Comparison of ENCODE assay signal across 8 mouse cellular contexts in genomic region chr19:16436335-16437169, GRCm38 (mm10). TPM values are rescaled to one million over a fixed set of nuclear protein-coding genes. Genes with fewer than 3 reads are reported as not detected.
DNase-seq lines count a peak whose midpoint lies in the region; ATAC-seq and TF ChIP-seq lines count a peak whose summit lies in the region.

No protein-coding gene starts in this region.

- H3K4me3 ChIP-seq in spleen, adult 2 months (ENCODE audit: extremely low read depth, insufficient read depth, insufficient read length), result peak overlapping the region; percentile 39; the same call in 1 of the 2 replicates
- H3K4me3 ChIP-seq in heart, embryonic 14.5 days (ENCODE audit: control insufficient read depth in 1 of 2, insufficient read depth in 1 of 2, low read depth in 1 of 2, low read length in 2 of 2), result peak overlapping the region; percentile 39 to 43
- H3K4me3 ChIP-seq in stomach, embryonic 14.5 days (ENCODE audit: low read depth, low read length), result peak overlapping the region; percentile 51

- no peak for TF ChIP-seq CTCF in spleen, adult 2 months (IDR thresholded peaks at IDR 0.05; ENCODE audit: extremely low read depth, insufficient read depth, insufficient read length, insufficient replicate concordance)

- no peak for DNase-seq in spleen, adult 2 months (ENCODE audit: low read depth in 1 of 2, low spot score in 2 of 2)
- no peak for DNase-seq in spleen, postnatal 14 days (ENCODE audit: low spot score in 2 of 2)
- DNase-seq in kidney, postnatal 10 days, result peak; percentile 62
- peak; percentile 33 to 55 for DNase-seq in lung, postnatal 4 days
- DNase-seq in urinary bladder, adult 2 months (ENCODE audit: low spot score), result no peak

- peak overlapping the region; percentile 74 for H3K4me2 ChIP-seq in heart, embryonic 14.5 days (ENCODE audit: low read length)
- H3K4me2 ChIP-seq in stomach, embryonic 14.5 days (replicated peaks; ENCODE audit: low read depth, low read length), result peak overlapping the region; percentile 83

- WGBS in spleen, adult 2 months, result 14% methylated on average over 61 of the region's 61 CpGs
- WGBS in heart, embryonic 14.5 days, result 5% methylated on average over 61 of the region's 61 CpGs
- WGBS in stomach, embryonic 14.5 days, result 3% methylated on average over 61 of the region's 61 CpGs

- 0 out of 2 replicates have a peak, but pooled peaks have one; percentile 6 for ATAC-seq in common myeloid progenitor, adult 5-6 weeks (replicated peaks; ENCODE audit: low read depth, poor library complexity, severe bottlenecking)
- ATAC-seq in heart, embryonic 14.5 days (ENCODE audit: insufficient number of reproducible peaks, insufficient read depth, low FRiP score, low read depth), result no peak
- ATAC-seq in stomach, embryonic 14.5 days (ENCODE audit: insufficient number of reproducible peaks, insufficient read depth, low FRiP score, low read depth), result no peak

- no peak for TF ChIP-seq POLR2A in spleen, adult 2 months (IDR thresholded peaks at IDR 0.05; ENCODE audit: low read depth, low read length)

- no peak overlapping the region for H3K27ac ChIP-seq in spleen, adult 2 months (ENCODE audit: insufficient read depth, low read length)
- no peak overlapping the region for H3K27ac ChIP-seq in heart, embryonic 14.5 days (replicated peaks in 1 of 2; ENCODE audit: control insufficient read depth in 1 of 2, insufficient read depth in 1 of 2, low read depth in 2 of 2, low read length in 2 of 2)
- peak overlapping the region; percentile 40; the same call in 1 of the 2 replicates for H3K27ac ChIP-seq in stomach, embryonic 14.5 days (ENCODE audit: low read length)

- H3K4me1 ChIP-seq in spleen, adult 2 months (ENCODE audit: control insufficient read depth, insufficient read depth, insufficient read length), result no peaks in the 10 kb centered on the region; the same call in 1 of the 2 replicates
- H3K4me1 ChIP-seq in heart, embryonic 14.5 days (ENCODE audit: control insufficient read depth in 2 of 2, insufficient read depth in 2 of 2, low read length in 2 of 2), result peaks cover 17 to 35% of the 10 kb centered on the region in 2 experiments
- peaks cover 29% of the 10 kb centered on the region for H3K4me1 ChIP-seq in stomach, embryonic 14.5 days (ENCODE audit: control insufficient read depth, insufficient read depth, low read length)

- peak overlapping the region; percentile 52; the same call in 1 of the 2 replicates for H3K9ac ChIP-seq in heart, embryonic 14.5 days (ENCODE audit: low read length)
- H3K9ac ChIP-seq in stomach, embryonic 14.5 days (replicated peaks; ENCODE audit: low read depth, low read length), result peak overlapping the region; percentile 61

- peaks cover 9% of the 10 kb centered on the region for H3K27me3 ChIP-seq in spleen, adult 2 months (ENCODE audit: control insufficient read depth, insufficient read depth, low read length)
- peaks cover 21% of the 10 kb centered on the region for H3K27me3 ChIP-seq in heart, embryonic 14.5 days (ENCODE audit: control insufficient read depth, insufficient read depth, low read length)
- no peaks in the 10 kb centered on the region for H3K27me3 ChIP-seq in stomach, embryonic 14.5 days (ENCODE audit: control insufficient read depth, insufficient read depth, low read length)

- no peaks in the 10 kb centered on the region for H3K9me3 ChIP-seq in heart, embryonic 14.5 days (ENCODE audit: control insufficient read depth, low read length)
- no peaks in the 10 kb centered on the region for H3K9me3 ChIP-seq in stomach, embryonic 14.5 days (ENCODE audit: control insufficient read depth, low read depth, low read length)

- no peaks in the 10 kb centered on the region for H3K36me3 ChIP-seq in spleen, adult 2 months (ENCODE audit: control insufficient read depth, insufficient read depth, low read length)
- H3K36me3 ChIP-seq in heart, embryonic 14.5 days (ENCODE audit: control insufficient read depth, insufficient read depth, low read length), result no peaks in the 10 kb centered on the region
- no peaks in the 10 kb centered on the region for H3K36me3 ChIP-seq in stomach, embryonic 14.5 days (ENCODE audit: control insufficient read depth, insufficient read depth, low read length)

RNA-seq across cellular contexts. Expression of gene Gna14, which starts 1.0 kb away (rescaled TPM):
- polyA plus RNA-seq in spleen, adult 2 months (2012; rRNA removed), result 0.74 and 1.1 TPM in 2 replicates
- total RNA-seq in common myeloid progenitor, adult 5-6 weeks (2017), result 7.3 and 9.6 TPM in 2 replicates
- polyA plus RNA-seq in heart, embryonic 14.5 days (2014; fragmentation: Nextera tagmentation; extraction: Ambion mirVana), result 0.78 and 0.94 TPM in 2 replicates
- 29.6 and 30.4 TPM in 2 replicates for polyA plus RNA-seq in stomach, embryonic 14.5 days (2014; fragmentation: Nextera tagmentation; extraction: Ambion mirVana)
- polyA plus RNA-seq in urinary bladder, adult 2 months (2012; rRNA removed), result 3.4 and 3.7 TPM in 2 replicates

Comparison
In these comparisons a context has a peak if more than half of its experiments do, and no peak if none do; other contexts are left out.
1. DNase-seq: peak in kidney, postnatal 10 days (single experiment) and lung, postnatal 4 days (2 of 2); none in spleen, adult 2 months (0 of 2), spleen, postnatal 14 days (0 of 2) and urinary bladder, adult 2 months (single experiment).
2. Peak in every context shown above with its lines, with median percentiles within 50 percentile points of each other: H3K4me3 ChIP-seq.